ENCODE assay signal across 31 mouse cellular contexts in the genomic region with DNA sequence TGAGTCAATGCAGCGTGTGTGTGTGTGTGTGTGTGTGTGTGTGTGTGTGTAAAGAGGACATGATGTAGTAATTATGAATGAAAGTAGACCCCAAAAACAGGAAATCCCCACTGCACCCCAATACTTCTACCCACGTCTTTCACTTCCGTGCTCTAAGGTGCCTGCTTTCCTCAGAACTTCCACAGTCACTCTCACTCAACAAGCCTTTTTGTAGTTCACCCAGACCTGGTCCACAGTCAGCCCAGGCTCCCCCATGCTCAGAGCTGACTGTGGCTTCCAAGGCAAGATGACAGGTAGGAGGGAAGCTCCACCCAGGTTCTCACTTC. TPM values are rescaled to one million over a fixed set of nuclear protein-coding genes. Genes with fewer than 3 reads are reported as not detected.
DNase-seq lines count a peak whose midpoint lies in the region; ATAC-seq and TF ChIP-seq lines count a peak whose summit lies in the region.
"Had no signal": no experiment of that assay in that cellular context is flagged by ENCODE, and none has a peak within 500 bp of the region (broad histone marks: within the 10 kb centered on the region; RNA-seq: fewer than 3 reads in every experiment).

No protein-coding gene starts in this region.

- H3K36me3 ChIP-seq in intestine, postnatal 0 days (ENCODE audit: control insufficient read depth, insufficient read depth), result no peaks in the 10 kb centered on the region
- H3K36me3 ChIP-seq: G1E; hindbrain, embryonic 12.5 days; kidney, embryonic 15.5 days; liver, embryonic 13.5 days; midbrain, embryonic 15.5 days had no signal

- H3K4me1 ChIP-seq in intestine, postnatal 0 days (replicated peaks; ENCODE audit: control insufficient read depth, insufficient read depth, low read length), result no peaks in the 10 kb centered on the region
- H3K4me1 ChIP-seq: kidney, embryonic 15.5 days; megakaryocyte, embryonic 14.5 days had no signal

- peak; percentile 21 to 26 for DNase-seq in spleen, postnatal 36 days (ENCODE audit: low spot score in 2 of 2)
- DNase-seq in spleen, postnatal 14 days (ENCODE audit: low spot score in 2 of 2), result no peak
- peak; percentile 31 for DNase-seq in T-cell, adult 2 months (ENCODE audit: low spot score)
- no peak for DNase-seq in cerebellum, postnatal 10 days
- no peak for DNase-seq in layer of hippocampus, postnatal 14 days (ENCODE audit: low spot score in 2 of 2)
- DNase-seq: cerebellum, postnatal 36 days; kidney, adult 11 months; liver, embryonic 13.5 days; lung, embryonic 14.5 days; spleen, adult 18-20 months; thymus, adult 18-20 months; thymus, postnatal 36 days had no signal

- H3K27ac ChIP-seq in intestine, postnatal 0 days (ENCODE audit: low read depth, low read length), result no peak overlapping the region
- H3K27ac ChIP-seq: hindbrain, embryonic 12.5 days; kidney, embryonic 15.5 days; left cerebral cortex, adult 2 months; liver, embryonic 13.5 days; midbrain, embryonic 15.5 days had no signal

- H3K27me3 ChIP-seq in intestine, postnatal 0 days (replicated peaks; ENCODE audit: control insufficient read depth, insufficient read depth, low read length), result no peaks in the 10 kb centered on the region
- H3K27me3 ChIP-seq: hindbrain, embryonic 12.5 days; kidney, embryonic 15.5 days; liver, embryonic 13.5 days; midbrain, embryonic 15.5 days had no signal

- H3K9ac ChIP-seq in intestine, postnatal 0 days (ENCODE audit: low read depth, low read length), result no peak overlapping the region
- H3K9ac ChIP-seq: hindbrain, embryonic 12.5 days; kidney, embryonic 15.5 days; liver, embryonic 13.5 days; lung, embryonic 14.5 days; midbrain, embryonic 15.5 days had no signal

- H3K4me2 ChIP-seq in intestine, postnatal 0 days (replicated peaks; ENCODE audit: low read depth), result no peak overlapping the region
- H3K4me2 ChIP-seq: hindbrain, embryonic 12.5 days; kidney, embryonic 15.5 days; liver, embryonic 13.5 days; lung, embryonic 14.5 days; midbrain, embryonic 15.5 days had no signal

- 78% methylated on average over 3 of the region's 3 CpGs for WGBS in intestine, postnatal 0 days

- peak; percentile 79 for ATAC-seq in inflammation-experienced regulatory T-cells, adult 6 months
- no peak for ATAC-seq in intestine, postnatal 0 days
- ATAC-seq: Patski had no signal

- no peak for TF ChIP-seq CTCF in intestine, postnatal 0 days (IDR thresholded peaks at IDR 0.05; ENCODE audit: low read depth)

- no peaks in the 10 kb centered on the region for H3K9me3 ChIP-seq in intestine, postnatal 0 days (ENCODE audit: control insufficient read depth)
- H3K9me3 ChIP-seq: G1E; hindbrain, embryonic 12.5 days; kidney, embryonic 15.5 days; liver, embryonic 13.5 days; megakaryocyte, embryonic 14.5 days; midbrain, embryonic 15.5 days had no signal

- no peak overlapping the region for H3K4me3 ChIP-seq in intestine, postnatal 0 days (ENCODE audit: low read depth, low read length)
- H3K4me3 ChIP-seq: hindbrain, embryonic 12.5 days; kidney, embryonic 15.5 days; left cerebral cortex, adult 2 months; liver, embryonic 13.5 days; megakaryocyte, embryonic 14.5 days; midbrain, embryonic 15.5 days had no signal

RNA-seq across cellular contexts. Expression of a gene that starts 7.9 kb away (rescaled TPM):
- polyA plus RNA-seq in inflammation-experienced regulatory T-cells, adult 6 months (2017; shearing (Covaris generic)), result 10 to 100 TPM; 19.9 to 29.7 (median 25.6) TPM
- 1 to 10 TPM; 5.9 to 6.4 TPM for total RNA-seq in layer of hippocampus, postnatal 14 days (2021)
- polyA plus RNA-seq in intestine, postnatal 0 days (2015; fragmentation: Nextera tagmentation; extraction: Ambion mirVana), result 20.7 and 27.2 TPM in 2 replicates

RNA-seq across cellular contexts. Expression of a gene that starts 15.0 kb away (rescaled TPM):
- under 1 TPM in 1 of 3 experiments, not detected in 2; 0.50 TPM for polyA plus RNA-seq in inflammation-experienced regulatory T-cells, adult 6 months (2017; shearing (Covaris generic))
- under 1 TPM in 1 of 2 experiments, not detected in 1; 0.43 TPM for total RNA-seq in layer of hippocampus, postnatal 14 days (2021)
- polyA plus RNA-seq in intestine, postnatal 0 days (2015; fragmentation: Nextera tagmentation; extraction: Ambion mirVana), result not detected in 2 replicates
- total RNA-seq: heart, postnatal 25 days had no signal
- polyA plus RNA-seq: G1E had no signal

RNA-seq across cellular contexts. Expression of a gene that starts 48.3 kb away (rescaled TPM):
- polyA plus RNA-seq in inflammation-experienced regulatory T-cells, adult 6 months (2017; shearing (Covaris generic)), result 10 to 100 TPM; 10.7 to 21.0 (median 14.8) TPM
- 10 to 100 TPM; 59.5 to 62.0 TPM for total RNA-seq in layer of hippocampus, postnatal 14 days (2021)
- 10.6 and 11.7 TPM in 2 replicates for polyA plus RNA-seq in intestine, postnatal 0 days (2015; fragmentation: Nextera tagmentation; extraction: Ambion mirVana)

RNA-seq across cellular contexts. Expression of a gene that starts 54.5 kb away (rescaled TPM):
- polyA plus RNA-seq in inflammation-experienced regulatory T-cells, adult 6 months (2017; shearing (Covaris generic)), result not detected
- not detected for total RNA-seq in layer of hippocampus, postnatal 14 days (2021)
- not detected in 2 replicates for polyA plus RNA-seq in intestine, postnatal 0 days (2015; fragmentation: Nextera tagmentation; extraction: Ambion mirVana)
- total RNA-seq: adrenal gland, postnatal 10 days; CH12.LX; gastrocnemius, postnatal 14 days; heart, adult 8-10 months; heart, postnatal 25 days; left cerebral cortex, adult 2 months; left cerebral cortex, postnatal 36 days had no signal
- polyA plus RNA-seq: cerebellum, adult 2 months; forebrain, embryonic 14.5 days; G1E; hindbrain, embryonic 12.5 days; large intestine, adult 2 months; liver, embryonic 13.5 days; lung, embryonic 14.5 days; midbrain, embryonic 15.5 days; stomach, embryonic 16.5 days had no signal

Comparison
In these comparisons a context has a peak if more than half of its experiments do, and no peak if none do; other contexts are left out.
1. DNase-seq: peak in spleen, postnatal 36 days (2 of 2) and T-cell, adult 2 months (single experiment); none in spleen, postnatal 14 days (0 of 2), cerebellum, postnatal 10 days (0 of 2) and layer of hippocampus, postnatal 14 days (0 of 2).